ENCODE assay signal across 10 mouse cellular contexts in genomic region chr11:60168780-60169179, GRCm38 (mm10). TPM values are rescaled to one million over a fixed set of nuclear protein-coding genes. Genes with fewer than 3 reads are reported as not detected.
DNase-seq lines count a peak whose midpoint lies in the region; ATAC-seq and TF ChIP-seq lines count a peak whose summit lies in the region.
"Had no signal": no experiment of that assay in that cellular context is flagged by ENCODE, and none has a peak within 500 bp of the region (broad histone marks: within the 10 kb centered on the region; RNA-seq: fewer than 3 reads in every experiment).

No protein-coding gene starts in this region.

- H3K36me3 ChIP-seq in intestine, embryonic 15.5 days = no peaks in the 10 kb centered on the region
- H3K36me3 ChIP-seq in intestine, postnatal 0 days (ENCODE audit: control insufficient read depth, insufficient read depth) = 0 out of 2 replicates have a peak, but pooled peaks cover 4% of the 10 kb centered on the region
- 0 out of 2 replicates have a peak, but pooled peaks cover 3% of the 10 kb centered on the region for H3K36me3 ChIP-seq in heart, embryonic 14.5 days (ENCODE audit: control insufficient read depth, insufficient read depth, low read length)
- no peaks in the 10 kb centered on the region for H3K36me3 ChIP-seq in midbrain, embryonic 15.5 days (replicated peaks)

- no peak for ATAC-seq in intestine, embryonic 15.5 days
- no peak for ATAC-seq in intestine, postnatal 0 days
- ATAC-seq in heart, embryonic 14.5 days (ENCODE audit: insufficient number of reproducible peaks, insufficient read depth, low FRiP score, low read depth) = no peak
- no peak for ATAC-seq in midbrain, embryonic 15.5 days (replicated peaks)
- ATAC-seq: liver, postnatal 0 days had no signal

- WGBS in intestine, embryonic 15.5 days = 17% methylated on average over 9 of the region's 9 CpGs
- whole genome bisulfite sequencing in intestine, postnatal 0 days = 32% methylated on average over 9 of the region's 9 CpGs
- WGBS in heart, embryonic 14.5 days = 20% methylated on average over 9 of the region's 9 CpGs
- WGBS in midbrain, embryonic 15.5 days = 22% methylated on average over 9 of the region's 9 CpGs

- H3K27me3 ChIP-seq in intestine, embryonic 15.5 days (replicated peaks) = no peaks in the 10 kb centered on the region
- H3K27me3 ChIP-seq in intestine, postnatal 0 days (replicated peaks; ENCODE audit: control insufficient read depth, insufficient read depth, low read length) = no peaks in the 10 kb centered on the region
- H3K27me3 ChIP-seq in heart, embryonic 14.5 days (ENCODE audit: control insufficient read depth, insufficient read depth, low read length) = no peaks in the 10 kb centered on the region
- no peaks in the 10 kb centered on the region for H3K27me3 ChIP-seq in midbrain, embryonic 15.5 days (replicated peaks)

- peak overlapping the region; percentile 54 for H3K27ac ChIP-seq in intestine, embryonic 15.5 days
- no peak overlapping the region for H3K27ac ChIP-seq in intestine, postnatal 0 days (ENCODE audit: low read depth, low read length)
- H3K27ac ChIP-seq in heart, embryonic 14.5 days (replicated peaks in 1 of 2; ENCODE audit: control insufficient read depth in 1 of 2, insufficient read depth in 1 of 2, low read depth in 2 of 2, low read length in 2 of 2) = peak overlapping the region; percentile 55 to 69
- H3K27ac ChIP-seq in midbrain, embryonic 15.5 days = peak overlapping the region; percentile 79

- H3K4me1 ChIP-seq in intestine, embryonic 15.5 days (replicated peaks) = peaks cover 62% of the 10 kb centered on the region
- peaks cover 3% of the 10 kb centered on the region; the same call in 1 of the 2 replicates for H3K4me1 ChIP-seq in intestine, postnatal 0 days (replicated peaks; ENCODE audit: control insufficient read depth, insufficient read depth, low read length)
- peaks cover 51 to 87% of the 10 kb centered on the region in 2 experiments for H3K4me1 ChIP-seq in heart, embryonic 14.5 days (ENCODE audit: control insufficient read depth in 2 of 2, insufficient read depth in 2 of 2, low read length in 2 of 2)
- H3K4me1 ChIP-seq in midbrain, embryonic 15.5 days = peaks cover 70% of the 10 kb centered on the region

- DNase-seq in brain, embryonic 14.5 days (ENCODE audit: low read depth) = peak; percentile 45
- no peak for DNase-seq in frontal cortex, adult 2 months (ENCODE audit: extremely low spot score in 1 of 2, low spot score in 1 of 2)
- DNase-seq in spleen, postnatal 36 days (ENCODE audit: low spot score in 2 of 2) = no peak
- no peak for DNase-seq in layer of hippocampus, postnatal 10 days (ENCODE audit: low spot score in 2 of 2)
- DNase-seq: cerebellum, adult 9-11 months; liver, postnatal 0 days had no signal

- no peak overlapping the region for H3K4me3 ChIP-seq in intestine, embryonic 15.5 days (replicated peaks)
- H3K4me3 ChIP-seq in intestine, postnatal 0 days (ENCODE audit: low read depth, low read length) = no peak overlapping the region
- no peak overlapping the region for H3K4me3 ChIP-seq in heart, embryonic 14.5 days (ENCODE audit: control insufficient read depth in 1 of 2, insufficient read depth in 1 of 2, low read depth in 1 of 2, low read length in 2 of 2)
- H3K4me3 ChIP-seq in midbrain, embryonic 15.5 days = no peak overlapping the region

- TF ChIP-seq POLR2A in brain, embryonic 14.5 days (IDR thresholded peaks at IDR 0.05; ENCODE audit: borderline replicate concordance, extremely low read depth, insufficient read depth, insufficient read length, poor library complexity, severe bottlenecking) = no peak

- no peak overlapping the region for H3K9ac ChIP-seq in intestine, embryonic 15.5 days
- no peak overlapping the region for H3K9ac ChIP-seq in intestine, postnatal 0 days (ENCODE audit: low read depth, low read length)
- H3K9ac ChIP-seq in heart, embryonic 14.5 days (ENCODE audit: low read length) = peak overlapping the region; percentile 49
- peak overlapping the region; percentile 16; the same call in 1 of the 2 replicates for H3K9ac ChIP-seq in midbrain, embryonic 15.5 days
- H3K9ac ChIP-seq: liver, postnatal 0 days had no signal

- no peaks in the 10 kb centered on the region for H3K9me3 ChIP-seq in intestine, embryonic 15.5 days
- H3K9me3 ChIP-seq in intestine, postnatal 0 days (ENCODE audit: control insufficient read depth) = no peaks in the 10 kb centered on the region
- H3K9me3 ChIP-seq in heart, embryonic 14.5 days (ENCODE audit: control insufficient read depth, low read length) = no peaks in the 10 kb centered on the region
- no peaks in the 10 kb centered on the region for H3K9me3 ChIP-seq in midbrain, embryonic 15.5 days

- no peak overlapping the region for H3K4me2 ChIP-seq in intestine, embryonic 15.5 days (replicated peaks)
- no peak overlapping the region for H3K4me2 ChIP-seq in intestine, postnatal 0 days (replicated peaks; ENCODE audit: low read depth)
- 0 out of 2 replicates have a peak overlapping the region, but pooled peaks have one; percentile 13 for H3K4me2 ChIP-seq in heart, embryonic 14.5 days (ENCODE audit: low read length)
- H3K4me2 ChIP-seq in midbrain, embryonic 15.5 days = peak overlapping the region; percentile 12; the same call in 1 of the 2 replicates

- TF ChIP-seq CTCF in intestine, postnatal 0 days (IDR thresholded peaks at IDR 0.05; ENCODE audit: low read depth) = no peak
- TF ChIP-seq CTCF in brain, embryonic 14.5 days (IDR thresholded peaks at IDR 0.05; ENCODE audit: borderline replicate concordance, extremely low read depth, insufficient read depth, insufficient read length) = no peak

RNA-seq across cellular contexts. Expression of gene Srebf1, which starts 53.6 kb away (rescaled TPM):
- 89.5 and 108 TPM in 2 replicates for polyA plus RNA-seq in intestine, embryonic 15.5 days (2015; fragmentation: Nextera tagmentation; extraction: Ambion mirVana)
- 86.9 and 88.1 TPM in 2 replicates for polyA plus RNA-seq in intestine, postnatal 0 days (2015; fragmentation: Nextera tagmentation; extraction: Ambion mirVana)
- polyA plus RNA-seq in brain, embryonic 14.5 days (2012; rRNA removed) = 71.9 and 78.9 TPM in 2 replicates
- polyA plus RNA-seq in heart, embryonic 14.5 days (2014; fragmentation: Nextera tagmentation; extraction: Ambion mirVana) = 37.9 and 45.3 TPM in 2 replicates
- 37.0 and 38.3 TPM in 2 replicates for polyA plus RNA-seq in midbrain, embryonic 15.5 days (2015; fragmentation: Nextera tagmentation; extraction: Ambion mirVana)
- 63.2 and 78.3 TPM in 2 replicates for polyA plus RNA-seq in frontal cortex, adult 2 months (2012; rRNA removed)
- 10 to 100 TPM; 46.8 to 52.8 TPM for total RNA-seq in layer of hippocampus, postnatal 10 days (2021)

Comparison
In these comparisons a context has a peak if more than half of its experiments do, and no peak if none do; other contexts are left out.
1. H3K4me2 ChIP-seq: peak in heart, embryonic 14.5 days (single experiment) and midbrain, embryonic 15.5 days (single experiment); none in intestine, embryonic 15.5 days (single experiment) and intestine, postnatal 0 days (single experiment).
2. H3K9ac ChIP-seq: peak in heart, embryonic 14.5 days (single experiment) and midbrain, embryonic 15.5 days (single experiment); none in intestine, embryonic 15.5 days (single experiment) and intestine, postnatal 0 days (single experiment).